Mouse (Mus musculus) MEL (cell line): ENCODE data around the gene Ccdc33. TPM values are rescaled to one million over a fixed set of nuclear protein-coding genes. Genes with fewer than 3 reads are reported as not detected.

Source experiments
- DNase-seq: peaks from one replicate; pipeline ENCODE4 v3.0.0; 2011; ENCODE audit warnings: low read depth, low spot score
- H3K27ac ChIP-seq: 2 replicates; pipeline ENCODE4 v1.5.1; 2012; ENCODE audit warnings: low read depth, mild to moderate bottlenecking, control low read depth, low read length, moderate library complexity; ENCODE audit not compliant: control insufficient read depth
- H3K27me3 ChIP-seq, 2 experiments: fragments of 150-350 bp in 1 of 2; sonication (generic) in 1 of 2; 2 replicates each; pipeline ENCODE4 v1.6.1; 2012; ENCODE audit warnings: low read length in 2 of 2, mild to moderate bottlenecking in 2 of 2, improper control_type of control experiment in 1 of 2, moderate library complexity in 1 of 2; ENCODE audit not compliant: insufficient read depth in 2 of 2, control insufficient read depth in 1 of 2
- H3K36me3 ChIP-seq, 2 experiments: 2 replicates each; pipeline ENCODE4 v1.6.1; 2012 to 2014; ENCODE audit warnings: low read length in 2 of 2, improper control_type of control experiment in 1 of 2, inconsistent platforms in 1 of 2, mild to moderate bottlenecking in 1 of 2; ENCODE audit not compliant: insufficient read depth in 2 of 2, control insufficient read depth in 1 of 2
- H3K4me1 ChIP-seq, 2 experiments: fragments of 150-350 bp in 1 of 2; sonication (generic) in 1 of 2; 2 replicates each; pipeline ENCODE4 v1.6.1; 2012; ENCODE audit warnings: low read length in 2 of 2, improper control_type of control experiment in 1 of 2, mild to moderate bottlenecking in 1 of 2; ENCODE audit not compliant: insufficient read depth in 2 of 2, control insufficient read depth in 1 of 2
- H3K4me3 ChIP-seq, 2 experiments: fragments of 150-350 bp in 1 of 2; sonication (generic) in 1 of 2; 2 replicates each; pipeline ENCODE4 v1.5.1; 2012; ENCODE audit warnings: low read depth in 2 of 2, low read length in 2 of 2, mild to moderate bottlenecking in 2 of 2, moderate library complexity in 2 of 2, control low read depth in 1 of 2, improper control_type of control experiment in 1 of 2; ENCODE audit not compliant: control insufficient read depth in 1 of 2, insufficient read depth in 1 of 2
- H3K79me2 ChIP-seq: 2 replicates; pipeline ENCODE4 v1.6.1; 2012; ENCODE audit warnings: mild to moderate bottlenecking, low read length, moderate library complexity; ENCODE audit not compliant: control insufficient read depth, poor library complexity, insufficient read depth
- H3K9ac ChIP-seq: 2 replicates; pipeline ENCODE4 v1.6.1; 2012; ENCODE audit warnings: low read depth, mild to moderate bottlenecking, control low read depth, low read length, moderate library complexity; ENCODE audit not compliant: control insufficient read depth, poor library complexity, severe bottlenecking
- H3K9me3 ChIP-seq: fragments of 150-350 bp; sonication (generic); replicated peaks from 2 replicates; pipeline ENCODE4 v1.6.1; 2012; ENCODE audit warnings: mild to moderate bottlenecking, low read length, improper control_type of control experiment, moderate library complexity; ENCODE audit not compliant: insufficient read depth
- BHLHE40 ChIP-seq: IDR thresholded peaks from 2 replicates; pipeline ENCODE4 v1.6.1; 2012; ENCODE audit warnings: low read depth, mild to moderate bottlenecking, inconsistent platforms, low read length, improper control_type of control experiment, borderline replicate concordance
- CTCF ChIP-seq, 3 experiments: IDR thresholded peaks in 2 of 3; conservative IDR thresholded peaks in 1 of 3; 2 replicates each; pipeline ENCODE4 v1.5.1; 2011 to 2012; ENCODE audit warnings: low read length in 3 of 3, low read depth in 2 of 3, mild to moderate bottlenecking in 2 of 3, improper control_type of control experiment in 1 of 3, inconsistent platforms in 1 of 3, mixed read lengths in 1 of 3, moderate library complexity in 1 of 3; ENCODE audit not compliant: control insufficient read depth in 1 of 3, insufficient read depth in 1 of 3, poor library complexity in 1 of 3, severe bottlenecking in 1 of 3
- E2F4 ChIP-seq: IDR thresholded peaks from 2 replicates; pipeline ENCODE4 v1.6.1; 2011; ENCODE audit warnings: low read depth, low read length, improper control_type of control experiment, borderline replicate concordance
- EP300 ChIP-seq, 2 experiments: IDR thresholded peaks; 2 replicates each; pipeline ENCODE4 v1.6.1; 2011; ENCODE audit warnings: improper control_type of control experiment in 2 of 2, low read length in 2 of 2, low read depth in 1 of 2, mild to moderate bottlenecking in 1 of 2
- ETS1 ChIP-seq: IDR thresholded peaks from 2 replicates; pipeline ENCODE4 v1.6.1; 2012; ENCODE audit warnings: low read depth, mild to moderate bottlenecking, inconsistent platforms, low read length, improper control_type of control experiment, moderate library complexity
- GABPA ChIP-seq: IDR thresholded peaks from 2 replicates; pipeline ENCODE4 v1.6.1; 2012; ENCODE audit warnings: low read depth, mild to moderate bottlenecking, inconsistent platforms, low read length, improper control_type of control experiment, moderate library complexity
- GATA1 ChIP-seq: IDR thresholded peaks from 2 replicates; pipeline ENCODE4 v1.6.1; 2011; ENCODE audit warnings: low read depth, low read length, improper control_type of control experiment
- MAFK ChIP-seq: IDR thresholded peaks from 2 replicates; pipeline ENCODE4 v1.6.1; 2011; ENCODE audit warnings: low read depth, mild to moderate bottlenecking, low read length, improper control_type of control experiment, borderline replicate concordance
- MAX ChIP-seq: IDR thresholded peaks from 2 replicates; pipeline ENCODE4 v1.6.1; 2011; ENCODE audit warnings: low read length, improper control_type of control experiment
- MAZ ChIP-seq: IDR thresholded peaks from 2 replicates; pipeline ENCODE4 v1.6.1; 2012; ENCODE audit warnings: low read depth, mild to moderate bottlenecking, inconsistent platforms, low read length, improper control_type of control experiment
- MEF2A ChIP-seq: IDR thresholded peaks from 2 replicates; pipeline ENCODE4 v1.6.1; 2014; ENCODE audit warnings: low read depth, mild to moderate bottlenecking, inconsistent platforms, low read length, improper control_type of control experiment; ENCODE audit not compliant: poor library complexity, insufficient replicate concordance, severe bottlenecking; ENCODE audit errors: extremely low read depth
- MXI1 ChIP-seq: IDR thresholded peaks from 2 replicates; pipeline ENCODE4 v1.6.1; 2011; ENCODE audit warnings: mild to moderate bottlenecking, low read depth, low read length, improper control_type of control experiment
- MYB ChIP-seq: IDR thresholded peaks from 2 replicates; pipeline ENCODE4 v1.6.1; 2011; ENCODE audit warnings: mild to moderate bottlenecking, low read depth, low read length, improper control_type of control experiment
- MYC ChIP-seq: IDR thresholded peaks from 2 replicates; pipeline ENCODE4 v1.6.1; 2011; ENCODE audit warnings: low read depth, mild to moderate bottlenecking, low read length, improper control_type of control experiment, moderate library complexity
- NRF1 ChIP-seq: IDR thresholded peaks from 2 replicates; pipeline ENCODE4 v1.6.1; 2014; ENCODE audit warnings: low read depth, mild to moderate bottlenecking, inconsistent platforms, low read length, improper control_type of control experiment, moderate library complexity; ENCODE audit not compliant: poor library complexity, insufficient read depth, severe bottlenecking
- POLR2AphosphoS2 ChIP-seq: IDR thresholded peaks from 2 replicates; pipeline ENCODE4 v1.6.1; 2011; ENCODE audit warnings: low read length, improper control_type of control experiment
- RCOR1 ChIP-seq: IDR thresholded peaks from 2 replicates; pipeline ENCODE4 v1.6.1; 2012; ENCODE audit warnings: low read depth, mild to moderate bottlenecking, inconsistent platforms, low read length, improper control_type of control experiment
- SIN3A ChIP-seq: IDR thresholded peaks from 2 replicates; pipeline ENCODE4 v1.6.1; 2012; ENCODE audit warnings: low read length, improper control_type of control experiment, inconsistent platforms
- TAL1 ChIP-seq: IDR thresholded peaks from 2 replicates; pipeline ENCODE4 v1.6.1; 2012; ENCODE audit warnings: mild to moderate bottlenecking, inconsistent platforms, low read length, moderate library complexity, mixed read lengths
- TBP ChIP-seq: IDR thresholded peaks from 2 replicates; pipeline ENCODE4 v1.8.0; 2011; ENCODE audit warnings: low read depth, low read length, improper control_type of control experiment
- TCF12 ChIP-seq: IDR thresholded peaks from 2 replicates; pipeline ENCODE4 v1.6.1; 2014; ENCODE audit warnings: low read depth, mild to moderate bottlenecking, inconsistent platforms, low read length, improper control_type of control experiment, moderate library complexity
- UBTF ChIP-seq: IDR thresholded peaks from 2 replicates; pipeline ENCODE4 v1.6.1; 2012; ENCODE audit warnings: low read depth, mild to moderate bottlenecking, inconsistent platforms, low read length, improper control_type of control experiment, moderate library complexity, borderline replicate concordance; ENCODE audit not compliant: insufficient read depth
- USF1 ChIP-seq: IDR thresholded peaks from 2 replicates; pipeline ENCODE4 v1.6.1; 2014; ENCODE audit warnings: low read depth, mild to moderate bottlenecking, inconsistent platforms, low read length, improper control_type of control experiment, moderate library complexity
- USF2 ChIP-seq, 2 experiments: IDR thresholded peaks; 2 replicates each; pipeline ENCODE4 v1.6.1; 2011 to 2012; ENCODE audit warnings: improper control_type of control experiment in 2 of 2, low read length in 2 of 2, borderline replicate concordance in 1 of 2, inconsistent platforms in 1 of 2, low read depth in 1 of 2, mild to moderate bottlenecking in 1 of 2; ENCODE audit not compliant: insufficient read depth in 1 of 2
- ZKSCAN1 ChIP-seq: IDR thresholded peaks from 2 replicates; pipeline ENCODE4 v1.6.1; 2012; ENCODE audit warnings: low read depth, mild to moderate bottlenecking, inconsistent platforms, low read length, improper control_type of control experiment, moderate library complexity
- ZNF384 ChIP-seq: IDR thresholded peaks from 2 replicates; pipeline ENCODE4 v1.6.1; 2012; ENCODE audit warnings: low read depth, mild to moderate bottlenecking, inconsistent platforms, low read length, improper control_type of control experiment
- polyA plus RNA-seq, 2 experiments: library from polyadenylated mRNA; stranded (reverse) in 1 of 2; unstranded in 1 of 2; fragments of >175 nt in 1 of 2; fragments of >200 nt in 1 of 2; gene quantifications; 2 replicates each; pipeline versions ENCODE4 v1.2.1 to v1.2.4; 2012; ENCODE audit warnings: low replicate concordance in 2 of 2, low read depth in 1 of 2; ENCODE audit not compliant: insufficient read length in 2 of 2, insufficient read depth in 1 of 2, missing spikeins in 1 of 2
- total RNA-seq: library from RNA; depleted of rRNA; stranded (reverse); fragments of 300-350 nt; gene quantifications from 2 replicates; pipeline ENCODE4 v1.2.3, GENCODE M21; 2012

The Ccdc33 gene
- total and polyA plus RNA-seq, 3 experiments, result not detected

GRCm38 (mm10) chr9:57980570-57980969 lies 138.1 kb downstream of the Ccdc33 start:
- no peaks in the 10 kb centered on the region for H3K9me3 ChIP-seq
- no peak overlapping the region for H3K9ac ChIP-seq
- H3K4me1 ChIP-seq, result peaks cover 0 to 10% of the 10 kb centered on the region in 2 experiments; a peak in 1 of 4 replicates
- no peak overlapping the region for H3K4me3 ChIP-seq
- H3K36me3 ChIP-seq, result no peaks in the 10 kb centered on the region
- no peaks in the 10 kb centered on the region for H3K79me2 ChIP-seq
- H3K27ac ChIP-seq, result no peak overlapping the region
- peak; percentile 44 for DNase-seq
- H3K27me3 ChIP-seq, result no peaks in the 10 kb centered on the region
- no peak for TF ChIP-seq SIN3A
- no peak for TF ChIP-seq MAX
- no peak for TF ChIP-seq USF2 (IDR thresholded peaks at IDR 0.05; ENCODE audit: borderline replicate concordance in 1 of 2, insufficient read depth in 1 of 2, low read depth in 1 of 2, low read length in 2 of 2)
- no peak for TF ChIP-seq ETS1
- TF ChIP-seq MYC, result no peak
- no peak for TF ChIP-seq MXI1
- TF ChIP-seq UBTF, result no peak
- TF ChIP-seq EP300 (IDR thresholded peaks at IDR 0.05; ENCODE audit: low read depth in 1 of 2, low read length in 2 of 2), result no peak
- TF ChIP-seq MAFK, result no peak
- TF ChIP-seq RCOR1, result no peak
- no peak for TF ChIP-seq CTCF (IDR thresholded peaks at IDR 0.05 in 2 of 3, conservative IDR thresholded peaks at IDR 0.05 in 1 of 3; ENCODE audit: control insufficient read depth in 1 of 3, insufficient read depth in 1 of 3, low read depth in 2 of 3, low read length in 3 of 3, poor library complexity in 1 of 3, severe bottlenecking in 1 of 3)
- TF ChIP-seq ZKSCAN1, result no peak
- no peak for TF ChIP-seq MYB
- no peak for TF ChIP-seq TBP
- TF ChIP-seq NRF1, result no peak
- no peak for TF ChIP-seq MEF2A
- no peak for TF ChIP-seq TCF12

- Histone ChIP-seq H3K27me3 (no peaks in the 10 kb centered on the region), H3K4me3 (no peak overlapping the region), H3K4me1 (peaks cover 0 to 10% of the 10 kb centered on the region in 2 experiments; a peak in 1 of 4 replicates), H3K27ac (no peak overlapping the region), H3K79me2 (no peaks in the 10 kb centered on the region), H3K9ac (no peak overlapping the region), H3K36me3 (no peaks in the 10 kb centered on the region), H3K9me3 (no peaks in the 10 kb centered on the region)
- no peak for TF ChIP-seq GATA1
- no peak for TF ChIP-seq MAZ
- no peak for TF ChIP-seq EP300 (IDR thresholded peaks at IDR 0.05; ENCODE audit: low read depth in 1 of 2, low read length in 2 of 2)
- TF ChIP-seq GABPA, result no peak
- no peak for TF ChIP-seq ZKSCAN1
- TF ChIP-seq ETS1, result no peak
- TF ChIP-seq E2F4, result no peak
- no peak for TF ChIP-seq CTCF (IDR thresholded peaks at IDR 0.05 in 2 of 3, conservative IDR thresholded peaks at IDR 0.05 in 1 of 3; ENCODE audit: control insufficient read depth in 1 of 3, insufficient read depth in 1 of 3, low read depth in 2 of 3, low read length in 3 of 3, poor library complexity in 1 of 3, severe bottlenecking in 1 of 3)
- TF ChIP-seq UBTF, result no peak
- no peak for TF ChIP-seq BHLHE40
- TF ChIP-seq ZNF384, result no peak
- TF ChIP-seq USF1, result no peak
- TF ChIP-seq POLR2AphosphoS2, result no peak
- no peak for TF ChIP-seq NRF1
- TF ChIP-seq TAL1, result no peak
- TF ChIP-seq USF2 (IDR thresholded peaks at IDR 0.05; ENCODE audit: borderline replicate concordance in 1 of 2, insufficient read depth in 1 of 2, low read depth in 1 of 2, low read length in 2 of 2), result no peak
- TF ChIP-seq MEF2A, result no peak
- no peak for DNase-seq
These were observed 139.8 kb downstream of the Ccdc33 start for GRCm38 (mm10) chr9:57978858-57979257.
